Mouse (Mus musculus) limb, embryonic 10.5 days (tissue): ENCODE results near the gene Bcl6. TPM values are rescaled to one million over a fixed set of nuclear protein-coding genes. Genes with fewer than 3 reads are reported as not detected.

Experiments used
- DNase-seq: peaks from one replicate; pipeline ENCODE4 v3.0.0-alpha.2; 2017; ENCODE audit warnings: low spot score
- H3K27ac ChIP-seq: fragments of 300-500 bp; sonication (generic); 2 replicates; pipeline ENCODE4 v1.5.1; 2016; ENCODE audit warnings: mild to moderate bottlenecking
- H3K27me3 ChIP-seq: fragments of 300-500 bp; sonication (generic); 2 replicates; pipeline ENCODE4 v1.6.1; 2016; ENCODE audit warnings: low read depth, mild to moderate bottlenecking; ENCODE audit not compliant: poor library complexity, severe bottlenecking
- H3K36me3 ChIP-seq: fragments of 300-500 bp; sonication (generic); 2 replicates; pipeline ENCODE4 v1.6.1; 2016; ENCODE audit warnings: mild to moderate bottlenecking, moderate library complexity
- H3K4me1 ChIP-seq: fragments of 300-500 bp; sonication (generic); 2 replicates; pipeline ENCODE4 v1.6.1; 2016
- H3K4me3 ChIP-seq: fragments of 300-500 bp; sonication (generic); 2 replicates; pipeline ENCODE4 v1.5.1; 2016; ENCODE audit warnings: mild to moderate bottlenecking, moderate library complexity
- H3K9me3 ChIP-seq: fragments of 300-500 bp; sonication (generic); replicated peaks from 2 replicates; pipeline ENCODE4 v1.6.1; 2016; ENCODE audit warnings: mild to moderate bottlenecking
- WGBS: fragments of 180-500 bp; shearing (Covaris S2); methylation state at CpG from one replicate; pipeline ENCODE4 v1.1.7; 2016; 5-methylcytosine and 5-hydroxymethylcytosine counted together
- polyA plus RNA-seq: library from polyadenylated mRNA; unstranded; fragments of >200 nt; fragmentation: Nextera tagmentation; extraction: Ambion mirVana; gene quantifications from 2 replicates; pipeline ENCODE4 v1.2.1, GENCODE M21; 2016

The Bcl6 gene
- polyA plus RNA-seq, 1 experiment from 2014 or later: 0.10 TPM

GRCm38 (mm10) chr16:23921697-23922096, 67.0 kb downstream of the Bcl6 start:
- Histone ChIP-seq H3K36me3 (no peaks in the 10 kb centered on the region), H3K9me3 (no peaks in the 10 kb centered on the region), H3K4me1 (no peaks in the 10 kb centered on the region), H3K4me3 (no peak overlapping the region), H3K27ac (no peak overlapping the region), H3K27me3 (no peaks in the 10 kb centered on the region)
- no peak for DNase-seq
- WGBS: 69% methylated on average over 5 of the region's 5 CpGs

- no peaks in the 10 kb centered on the region for H3K36me3 ChIP-seq
- no peaks in the 10 kb centered on the region for H3K27me3 ChIP-seq
- no peak overlapping the region for H3K4me3 ChIP-seq
- WGBS: 85% methylated on average over 2 of the region's 2 CpGs
- H3K27ac ChIP-seq: no peak overlapping the region
- no peak for DNase-seq
- no peaks in the 10 kb centered on the region for H3K4me1 ChIP-seq
- no peaks in the 10 kb centered on the region for H3K9me3 ChIP-seq
These were observed 69.2 kb downstream of the Bcl6 start for GRCm38 (mm10) chr16:23919418-23919817.

Other genes starting within 250 kb of the Bcl6 start
- gene Sst, start 97.9 kb downstream of the Bcl6 start, polyA plus RNA-seq: 0.94 and 1.1 TPM in 2 replicates
- not detected in 2 replicates for gene Rtp2, start 56.5 kb downstream of the Bcl6 start, polyA plus RNA-seq
- not detected in 2 replicates for gene Gm37419, start 370 bp downstream of the Bcl6 start, polyA plus RNA-seq